Mouse (Mus musculus): Measurements from ENCODE around the gene Pi16.

GRCm38 (mm10) chr17:29305058-29305806, 12.2 kb upstream of the Pi16 start:
- TF ChIP-seq CTCF (IDR thresholded peaks at IDR 0.05; ENCODE audit: low read depth, low read length) (no peak), POLR2A (IDR thresholded peaks at IDR 0.05; ENCODE audit: extremely low read depth, insufficient read depth, low read length) (no peak)

All from liver, adult 2 months (tissue).